Mouse (Mus musculus) spleen, adult 2 months (tissue): ENCODE measurements around the gene Rplp2.

Experiments used
- CTCF ChIP-seq: fragments of 200-500 bp; IDR thresholded peaks from 2 replicates; pipeline ENCODE4 v1.5.1; 2011; ENCODE audit warnings: mild to moderate bottlenecking, inconsistent platforms; ENCODE audit not compliant: insufficient read depth, insufficient read length, insufficient replicate concordance; ENCODE audit errors: extremely low read depth
- POLR2A ChIP-seq: fragments of 200-500 bp; IDR thresholded peaks from 2 replicates; pipeline ENCODE4 v1.6.1; 2011; ENCODE audit warnings: low read depth, low read length, inconsistent platforms

DNA sequence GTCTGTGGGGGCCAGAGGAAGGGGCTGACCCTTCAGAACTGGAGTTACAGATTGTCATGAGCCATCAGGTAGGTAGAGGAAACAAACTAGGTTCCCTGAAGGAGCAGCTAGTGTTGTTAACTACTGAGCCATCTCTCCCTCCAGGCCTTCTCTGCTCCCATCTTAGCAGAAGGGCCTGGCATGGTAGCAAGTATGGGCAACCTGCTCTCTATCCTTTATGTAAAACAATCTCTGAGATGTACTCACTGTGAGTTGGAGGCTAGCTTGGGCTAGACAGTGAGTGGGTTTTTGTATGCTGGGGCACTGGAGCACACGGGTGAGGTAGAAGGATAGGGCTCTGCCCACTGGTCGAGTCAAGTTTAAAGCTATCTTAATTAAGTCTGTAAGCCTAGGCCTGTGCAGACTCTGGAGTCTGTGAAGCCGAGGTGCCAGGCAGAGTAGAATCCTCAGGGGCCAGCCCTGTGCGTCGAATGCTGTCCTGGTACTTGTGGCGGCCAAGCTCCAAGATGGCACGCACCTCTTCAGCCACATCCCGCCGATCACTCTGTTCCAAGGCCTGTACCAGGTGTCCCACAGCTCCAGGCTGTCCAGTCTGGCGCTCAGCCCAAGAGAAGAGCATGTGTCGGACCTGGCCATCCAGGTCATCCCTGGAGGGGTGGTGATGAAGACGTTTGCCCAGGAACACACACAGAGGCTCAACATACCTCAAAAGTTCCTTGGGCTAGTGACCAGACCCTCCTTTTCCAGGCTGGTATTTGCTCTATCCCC, 8.8 kb upstream of the Rplp2 start:
- no peak for TF ChIP-seq POLR2A
- TF ChIP-seq CTCF: no peak
